Mouse (Mus musculus) liver, embryonic 13.5 days (tissue): ENCODE results near the gene Ms4a8a. TPM values are rescaled to one million over a fixed set of nuclear protein-coding genes. Genes with fewer than 3 reads are reported as not detected.
A peak's percentile ranks its signal among the peaks of the same experiment; 100 is the strongest.
"Not testable (repeated sequence)": the region's sequence is repeated elsewhere in the genome, so short reads cannot be mapped to it uniquely, and the experiment has no call there.

Experiments used
- ATAC-seq: fragments of 200-750 bp; cut with Nextera tagmentation; 2 replicates; pipeline ENCODE4 v1.8.0; 2017; ENCODE audit warnings: low read depth, mild to moderate bottlenecking, moderate number of reproducible peaks, moderate library complexity
- DNase-seq: peaks from one replicate; pipeline ENCODE4 v3.0.0; 2022
- H3K27ac ChIP-seq: fragments of 300-500 bp; sonication (generic); 2 replicates; pipeline ENCODE4 v1.5.1; 2015; ENCODE audit warnings: moderate library complexity, mild to moderate bottlenecking, inconsistent platforms
- H3K27me3 ChIP-seq: fragments of 300-500 bp; sonication (generic); 2 replicates; pipeline ENCODE4 v1.6.1; 2015; ENCODE audit warnings: mild to moderate bottlenecking, inconsistent platforms
- H3K36me3 ChIP-seq: fragments of 300-500 bp; sonication (generic); 2 replicates; pipeline ENCODE4 v1.6.1; 2015; ENCODE audit warnings: mild to moderate bottlenecking, inconsistent platforms
- H3K4me1 ChIP-seq: fragments of 300-500 bp; sonication (generic); replicated peaks from 2 replicates; pipeline ENCODE4 v1.6.1; 2015; ENCODE audit warnings: inconsistent platforms
- H3K4me2 ChIP-seq: fragments of 300-500 bp; sonication (generic); 2 replicates; pipeline ENCODE4 v1.6.1; 2015; ENCODE audit warnings: inconsistent platforms, mild to moderate bottlenecking, moderate library complexity
- H3K4me3 ChIP-seq: fragments of 300-500 bp; sonication (generic); replicated peaks from 2 replicates; pipeline ENCODE4 v1.5.1; 2015; ENCODE audit warnings: mild to moderate bottlenecking, inconsistent platforms
- H3K9ac ChIP-seq: fragments of 300-500 bp; sonication (generic); 2 replicates; pipeline ENCODE4 v1.6.1; 2015; ENCODE audit warnings: mild to moderate bottlenecking, inconsistent platforms
- H3K9me3 ChIP-seq: fragments of 300-500 bp; sonication (generic); replicated peaks from 2 replicates; pipeline ENCODE4 v1.6.1; 2016; ENCODE audit warnings: inconsistent platforms
- WGBS: fragments of 180-500 bp; shearing (Covaris S2); methylation state at CpG from one replicate; pipeline ENCODE4 v1.1.7; 2015; ENCODE audit not compliant: insufficient replicate concordance; 5-methylcytosine and 5-hydroxymethylcytosine counted together
- polyA plus RNA-seq: library from polyadenylated mRNA; unstranded; fragments of >200 nt; fragmentation: Nextera tagmentation; extraction: Ambion mirVana; gene quantifications from 2 replicates; pipeline ENCODE4 v1.2.1, GENCODE M21; 2015

Gene Ms4a8a
- 0.16 TPM in 1 of 2 replicates, not detected in the other for polyA plus RNA-seq

DNA sequence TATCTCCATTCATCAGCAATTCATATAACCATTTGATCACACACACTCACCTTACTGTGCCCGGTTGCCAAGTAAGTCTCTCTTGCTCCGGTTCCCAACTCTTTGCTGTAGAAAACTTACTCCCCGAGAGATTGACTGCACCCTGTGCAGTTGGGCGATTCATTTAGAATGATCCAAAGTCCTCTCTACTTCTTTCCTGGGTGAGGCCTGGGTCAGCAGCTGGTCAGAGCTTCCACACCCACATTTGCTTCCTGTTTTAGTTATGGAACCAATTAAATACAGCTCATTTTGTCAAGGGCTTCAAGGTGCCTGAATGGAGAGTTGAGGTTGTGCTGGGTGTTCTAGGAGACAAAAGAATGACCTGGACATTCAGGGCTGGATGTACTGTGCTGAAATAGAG is at the start of gene Ms4a8a:
Ms4a8a (minus strand) TSS at position 169 of the 400 bp plus-strand sequence.
- 74% methylated on average over 4 of the region's 4 CpGs for WGBS
- Histone ChIP-seq H3K27ac (no peak within 1 kb of the TSS), H3K9ac (no peak within 1 kb of the TSS), H3K9me3 (no peaks in the 10 kb centered on the region), H3K4me2 (no peak within 1 kb of the TSS), H3K4me1 (no peaks in the 10 kb centered on the region), H3K27me3 (no peaks in the 10 kb centered on the region), H3K36me3 (no peaks in the 10 kb centered on the region), H3K4me3 (no peak within 1 kb of the TSS)
- DNase-seq (no peak), ATAC-seq (no peak)

DNA sequence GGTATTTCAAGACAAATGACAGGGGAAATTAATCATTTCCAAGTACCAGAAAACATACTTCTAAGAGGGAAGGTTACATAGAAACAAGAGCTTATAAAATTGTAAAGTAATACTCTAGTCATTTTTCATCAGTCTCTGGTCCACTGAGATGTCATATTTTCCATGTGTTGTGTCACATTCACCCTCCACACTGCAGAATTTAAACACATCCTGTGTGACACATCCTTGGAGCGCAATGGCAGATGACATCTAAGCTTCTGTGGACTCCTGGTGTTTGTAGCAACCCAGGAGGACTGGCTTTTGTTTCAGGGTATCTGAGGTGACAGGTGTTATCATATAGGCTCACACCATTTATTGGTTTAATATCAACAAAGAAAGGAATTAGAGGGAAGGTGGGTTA is 48.8 kb upstream of the Ms4a8a start:
- no peak overlapping the region for H3K4me3 ChIP-seq
- H3K4me2 ChIP-seq = no peak overlapping the region
- 64% methylated on average over 1 of the region's 1 CpGs for WGBS
- H3K36me3 ChIP-seq = no peaks in the 10 kb centered on the region
- H3K9ac ChIP-seq = no peak overlapping the region
- H3K27ac ChIP-seq = no peak overlapping the region
- H3K27me3 ChIP-seq = no peaks in the 10 kb centered on the region
- no peak for DNase-seq
- ATAC-seq = no peak
- H3K9me3 ChIP-seq = no peaks in the 10 kb centered on the region
- H3K4me1 ChIP-seq = no peaks in the 10 kb centered on the region

DNA sequence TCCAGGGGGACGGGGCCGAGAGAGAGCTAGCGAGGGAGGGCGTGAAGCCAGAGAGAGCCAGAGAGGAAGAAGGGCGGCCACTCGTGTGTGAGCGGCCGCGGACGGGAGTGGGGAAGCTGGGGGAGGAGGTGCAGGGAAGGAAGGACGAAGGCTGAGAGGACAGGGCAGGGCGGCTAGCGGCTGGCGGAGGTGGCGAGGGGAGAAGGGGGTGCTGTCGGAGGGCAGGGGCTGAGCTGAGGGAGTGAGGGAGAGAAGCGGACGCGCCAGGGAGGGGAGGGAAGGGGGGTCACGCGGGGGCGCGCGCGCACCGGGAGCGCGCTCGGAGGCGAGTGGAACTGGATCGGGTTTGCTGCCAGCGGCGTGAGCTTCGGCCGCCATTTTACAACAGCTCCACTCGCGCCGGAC is 40.1 kb upstream of the Ms4a8a start:
- DNase-seq, H3K27ac ChIP-seq, H3K9me3 ChIP-seq, H3K4me1 ChIP-seq, H3K27me3 ChIP-seq, H3K36me3 ChIP-seq, H3K9ac ChIP-seq: not testable (repeated sequence)
- ATAC-seq = peak; percentile 97
- Histone ChIP-seq H3K4me3 (peak overlapping the region; percentile 35), H3K4me2 (peak overlapping the region; percentile 42)
- 2% methylated on average over 22 of the region's 38 CpGs for WGBS

DNA sequence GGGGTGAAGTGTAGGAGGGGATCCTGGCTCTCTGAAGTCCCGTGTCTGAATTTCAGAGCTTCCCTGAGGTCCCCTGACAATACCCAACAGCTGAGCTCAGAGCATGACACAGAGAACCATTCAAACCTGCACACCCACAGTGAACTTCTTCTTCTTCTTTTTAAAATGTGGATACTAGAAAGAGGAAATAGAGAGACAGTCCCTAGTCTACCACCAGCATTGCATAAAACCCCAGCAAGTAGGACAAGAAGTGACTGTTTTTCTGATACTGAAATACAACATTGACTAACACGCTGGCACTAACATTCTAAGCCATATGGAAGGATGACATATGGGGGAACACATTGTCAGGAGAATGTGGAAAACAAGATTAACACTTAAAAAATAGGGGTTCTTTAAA is 38.4 kb upstream of the Ms4a8a start:
- 49% methylated on average over 2 of the region's 2 CpGs for WGBS
- H3K4me2 ChIP-seq = no peak overlapping the region
- DNase-seq (no peak), ATAC-seq (no peak)
- no peak overlapping the region for H3K4me3 ChIP-seq
- no peaks in the 10 kb centered on the region for H3K9me3 ChIP-seq
- no peaks in the 10 kb centered on the region for H3K36me3 ChIP-seq
- H3K9ac ChIP-seq = no peak overlapping the region
- peaks cover 4% of the 10 kb centered on the region; the same call in 1 of the 2 replicates for H3K27me3 ChIP-seq
- H3K4me1 ChIP-seq = no peaks in the 10 kb centered on the region
- no peak overlapping the region for H3K27ac ChIP-seq

DNA sequence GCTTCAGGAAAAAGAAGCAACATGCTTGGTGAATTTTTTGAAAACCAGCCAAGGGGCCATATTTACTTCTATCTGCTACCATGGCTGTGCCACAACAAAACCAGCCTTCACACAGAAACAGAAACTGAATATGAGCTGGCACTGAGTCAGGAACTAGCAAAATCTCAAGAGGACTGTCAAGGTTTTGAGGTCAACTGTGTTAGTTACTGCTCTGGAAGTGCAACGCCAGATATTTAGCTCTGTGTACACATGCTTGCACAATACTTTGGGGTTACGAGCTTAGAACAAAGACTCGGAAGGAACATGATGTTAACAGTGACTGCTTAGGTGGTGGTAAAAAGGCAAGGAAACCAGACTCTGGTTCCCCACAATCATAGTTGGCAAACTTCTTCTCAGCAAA is 26.8 kb upstream of the Ms4a8a start:
- no peak for ATAC-seq
- H3K4me2 ChIP-seq = no peak overlapping the region
- H3K4me1 ChIP-seq = no peaks in the 10 kb centered on the region
- 45% methylated on average over 3 of the region's 3 CpGs for WGBS
- no peaks in the 10 kb centered on the region for H3K9me3 ChIP-seq
- H3K27ac ChIP-seq = no peak overlapping the region
- H3K36me3 ChIP-seq = no peaks in the 10 kb centered on the region
- no peak overlapping the region for H3K9ac ChIP-seq
- no peaks in the 10 kb centered on the region for H3K27me3 ChIP-seq
- no peak for DNase-seq
- no peak overlapping the region for H3K4me3 ChIP-seq

DNA sequence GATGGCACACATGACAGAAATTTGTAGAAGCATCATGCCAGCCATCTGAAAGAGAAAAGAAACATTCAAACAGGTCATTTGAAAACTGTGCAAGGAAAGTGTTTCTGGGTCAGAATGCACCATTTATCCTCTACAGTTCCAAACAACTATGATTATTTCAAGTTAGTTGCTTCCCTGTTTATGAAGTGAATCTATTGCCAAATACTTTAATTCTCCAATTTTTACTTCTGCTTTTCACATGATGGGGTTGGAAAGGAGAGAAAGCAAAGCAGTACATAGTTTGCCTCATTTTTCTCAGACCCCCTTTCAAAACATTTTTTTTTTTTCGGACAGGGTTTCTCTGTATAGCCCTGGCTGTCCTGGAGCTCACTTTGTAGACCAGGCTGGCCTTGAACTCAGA is 21.0 kb upstream of the Ms4a8a start:
- no peaks in the 10 kb centered on the region for H3K9me3 ChIP-seq
- H3K4me2 ChIP-seq = no peak overlapping the region
- ATAC-seq (no peak), DNase-seq (no peak)
- no peaks in the 10 kb centered on the region for H3K4me1 ChIP-seq
- no peaks in the 10 kb centered on the region for H3K36me3 ChIP-seq
- no peak overlapping the region for H3K27ac ChIP-seq
- WGBS = 38% methylated on average over 1 of the region's 1 CpGs
- H3K9ac ChIP-seq = no peak overlapping the region
- no peak overlapping the region for H3K4me3 ChIP-seq
- H3K27me3 ChIP-seq = no peaks in the 10 kb centered on the region

DNA sequence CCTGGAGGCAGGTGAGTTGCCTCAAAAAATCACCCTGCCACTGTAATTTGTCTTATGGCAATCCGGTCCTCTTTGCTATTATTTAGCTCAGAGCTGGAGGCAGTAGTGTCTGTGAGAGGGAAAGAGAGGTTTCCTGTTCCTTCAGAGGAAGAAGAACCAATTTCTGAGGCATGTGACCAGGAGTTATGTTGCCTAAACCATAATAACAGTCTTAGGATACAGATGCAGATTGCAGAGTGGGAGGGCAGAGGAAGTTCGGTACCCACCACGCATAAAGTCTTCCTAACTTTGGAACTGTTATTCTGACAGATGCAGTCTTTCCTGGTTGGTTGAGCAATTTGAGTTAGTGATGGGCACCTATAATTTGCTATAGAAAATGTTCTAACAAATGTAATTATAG is 17.5 kb upstream of the Ms4a8a start:
- Histone ChIP-seq H3K27ac (no peak overlapping the region), H3K9ac (no peak overlapping the region), H3K4me1 (no peaks in the 10 kb centered on the region), H3K9me3 (no peaks in the 10 kb centered on the region), H3K27me3 (peaks cover 2% of the 10 kb centered on the region), H3K36me3 (no peaks in the 10 kb centered on the region), H3K4me3 (no peak overlapping the region), H3K4me2 (no peak overlapping the region)
- WGBS = 59% methylated on average over 3 of the region's 3 CpGs
- no peak for DNase-seq
- ATAC-seq = no peak

DNA sequence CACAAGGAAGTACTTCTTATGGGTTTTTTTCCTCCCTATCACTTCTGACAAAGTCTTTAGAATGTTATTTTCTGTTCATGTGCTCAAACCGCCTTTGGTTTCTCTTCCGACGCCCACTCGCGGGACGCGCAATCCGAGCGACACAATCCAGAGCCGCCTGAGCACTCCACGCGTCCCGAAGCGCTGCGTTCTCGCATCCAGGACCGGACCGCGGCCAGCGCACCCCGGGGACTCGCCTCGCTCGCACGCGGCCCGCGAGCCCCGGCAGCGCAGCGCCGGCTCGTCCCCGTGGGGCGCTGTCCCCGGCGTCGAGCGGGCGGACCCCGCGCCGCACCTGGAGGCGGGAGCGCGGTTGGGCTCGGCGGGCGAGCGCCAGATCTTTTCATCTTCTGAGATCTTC is 11.2 kb upstream of the Ms4a8a start:
- H3K9ac ChIP-seq, H3K27ac ChIP-seq, DNase-seq, ATAC-seq, H3K4me1 ChIP-seq, H3K9me3 ChIP-seq, H3K36me3 ChIP-seq: not testable (repeated sequence)
- Histone ChIP-seq H3K4me3 (0 out of 2 replicates have a peak overlapping the region, but pooled peaks have one; percentile 25), H3K27me3 (peaks cover 19% of the 10 kb centered on the region), H3K4me2 (peak overlapping the region; percentile 48)
- WGBS = 3% methylated on average over 50 of the region's 50 CpGs

DNA sequence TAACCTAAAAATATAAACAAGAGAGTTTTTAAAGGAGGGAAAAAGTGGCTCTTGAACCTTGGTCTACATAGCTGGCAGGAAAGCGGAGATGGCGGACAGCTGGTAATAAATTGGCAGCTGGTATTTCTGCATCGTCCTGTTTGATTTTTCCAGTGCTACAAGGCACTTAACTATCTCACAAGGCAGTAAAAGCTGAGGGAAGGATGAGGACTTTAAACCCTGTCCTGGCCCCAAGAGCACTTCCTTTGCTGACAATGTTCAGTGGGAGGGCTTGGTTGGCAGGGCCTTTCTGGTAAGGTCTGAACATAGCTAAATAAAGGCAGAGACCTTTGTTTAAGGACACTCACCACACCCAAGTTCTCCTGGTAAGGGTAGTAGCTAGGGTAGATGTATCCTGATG is 10.5 kb downstream of the Ms4a8a start:
- H3K4me2 ChIP-seq = no peak overlapping the region
- no peaks in the 10 kb centered on the region for H3K27me3 ChIP-seq
- no peak overlapping the region for H3K9ac ChIP-seq
- ATAC-seq (no peak), DNase-seq (no peak)
- no peaks in the 10 kb centered on the region for H3K4me1 ChIP-seq
- H3K9me3 ChIP-seq = no peaks in the 10 kb centered on the region
- no peaks in the 10 kb centered on the region for H3K36me3 ChIP-seq
- no peak overlapping the region for H3K4me3 ChIP-seq
- 57% methylated on average over 3 of the region's 3 CpGs for WGBS
- no peak overlapping the region for H3K27ac ChIP-seq

DNA sequence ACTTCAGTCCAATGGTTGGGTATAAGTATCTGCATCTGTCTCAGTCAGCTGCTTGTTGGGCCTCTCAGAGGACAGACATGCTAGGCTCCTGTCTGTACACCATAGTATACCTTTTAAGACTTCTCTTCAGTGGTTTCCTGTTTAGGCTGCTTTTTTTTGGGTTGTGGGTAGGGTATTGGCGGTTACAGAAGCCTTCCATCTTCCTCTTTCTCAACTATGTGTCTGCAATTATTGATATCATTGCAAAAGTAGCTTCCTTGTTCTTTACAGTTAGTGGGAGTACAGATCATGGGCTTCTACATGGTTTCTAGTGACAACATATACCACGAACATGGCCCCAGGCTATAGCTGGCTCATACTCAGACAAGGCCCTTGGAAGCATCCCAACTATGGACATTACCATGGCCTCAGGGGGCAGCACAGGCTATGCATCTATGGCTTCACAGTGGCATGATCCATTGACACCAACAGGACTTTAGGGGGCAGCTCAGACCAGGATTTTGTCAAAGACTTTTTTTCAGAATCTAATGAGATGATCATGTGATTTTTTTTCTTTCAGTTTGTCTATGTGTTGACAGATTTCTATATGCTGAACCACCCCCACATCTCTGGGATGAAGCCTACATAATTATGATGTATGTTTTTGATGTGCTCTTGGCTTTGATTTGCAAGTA is 15.6 kb downstream of the Ms4a8a start:
- H3K27me3 ChIP-seq = no peaks in the 10 kb centered on the region
- no peaks in the 10 kb centered on the region for H3K36me3 ChIP-seq
- no peak overlapping the region for H3K4me3 ChIP-seq
- no peak overlapping the region for H3K4me2 ChIP-seq
- no peak overlapping the region for H3K27ac ChIP-seq
- H3K9me3 ChIP-seq = no peaks in the 10 kb centered on the region
- H3K4me1 ChIP-seq = no peaks in the 10 kb centered on the region
- WGBS = 19% methylated on average over 2 of the region's 2 CpGs
- ATAC-seq (no peak), DNase-seq (no peak)
- H3K9ac ChIP-seq = no peak overlapping the region

DNA sequence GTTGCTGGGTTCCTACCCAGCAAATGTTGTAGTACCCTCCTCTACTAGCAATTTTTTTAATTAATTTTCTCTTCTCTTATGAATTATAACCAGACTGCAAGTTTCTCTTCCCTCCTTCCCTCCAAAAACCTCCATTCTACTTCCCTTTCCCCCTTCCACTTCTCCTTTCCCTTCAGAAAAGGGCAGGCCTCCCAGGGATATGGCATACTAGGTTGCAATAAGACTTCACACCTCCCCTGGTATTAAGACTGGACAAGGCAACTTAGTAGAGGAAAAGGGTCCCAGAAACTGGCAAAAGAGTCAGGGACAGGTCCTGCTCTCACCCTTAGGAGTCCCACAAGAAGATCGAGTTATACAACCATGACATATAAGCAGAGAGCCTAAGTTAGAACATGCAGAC is 20.0 kb downstream of the Ms4a8a start:
- WGBS = 55% methylated on average over 1 of the region's 1 CpGs

DNA sequence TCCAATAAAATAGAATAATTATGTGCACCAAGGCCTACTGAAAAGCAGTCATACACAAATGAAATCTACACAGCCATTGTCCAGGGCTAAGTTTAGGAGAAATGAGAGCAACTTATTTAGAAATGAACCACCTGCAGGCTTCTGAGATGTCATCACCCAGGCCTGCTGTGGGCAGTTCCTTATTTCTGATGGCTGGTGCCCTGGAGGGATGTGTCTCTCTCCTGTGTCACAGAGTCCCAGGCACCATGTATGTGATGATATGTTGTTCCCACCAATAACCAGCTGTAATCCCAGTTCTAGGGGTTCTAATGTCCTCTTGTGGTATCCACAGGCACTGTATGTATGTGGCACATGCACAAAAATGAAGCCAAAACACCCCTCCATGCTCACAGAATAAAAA is 20.9 kb downstream of the Ms4a8a start:
- Histone ChIP-seq H3K4me2 (no peak overlapping the region), H3K4me3 (no peak overlapping the region), H3K4me1 (no peaks in the 10 kb centered on the region), H3K9me3 (no peaks in the 10 kb centered on the region), H3K27me3 (no peaks in the 10 kb centered on the region), H3K9ac (no peak overlapping the region), H3K36me3 (no peaks in the 10 kb centered on the region), H3K27ac (no peak overlapping the region)
- no peak for DNase-seq
- ATAC-seq = no peak

More for the DNA sequence above, 20.0 kb downstream of the Ms4a8a start:
- H3K4me3 ChIP-seq = no peak overlapping the region
- H3K4me1 ChIP-seq = no peaks in the 10 kb centered on the region
- no peaks in the 10 kb centered on the region for H3K36me3 ChIP-seq
- ATAC-seq (no peak), DNase-seq (no peak)
- no peak overlapping the region for H3K9ac ChIP-seq
- H3K27ac ChIP-seq = no peak overlapping the region
- no peak overlapping the region for H3K4me2 ChIP-seq
- no peaks in the 10 kb centered on the region for H3K9me3 ChIP-seq
- H3K27me3 ChIP-seq = no peaks in the 10 kb centered on the region
